Mouse (Mus musculus): ENCODE results near the gene Lin37. TPM values are rescaled to one million over a fixed set of nuclear protein-coding genes. Genes with fewer than 3 reads are reported as not detected.
A peak's percentile ranks its signal among the peaks of the same experiment; 100 is the strongest.

Lin37 gene
- polyA plus RNA-seq, 1 experiment from 2014 or later: 37.9 TPM

GRCm38 (mm10) chr7:30540572-30540971 is 19.1 kb downstream of the Lin37 start:
- Histone ChIP-seq H3K27me3 (no peaks in the 10 kb centered on the region), H3K27ac (no peak overlapping the region), H3K4me2 (no peak overlapping the region), H3K4me1 (peaks cover 2% of the 10 kb centered on the region), H3K4me3 (no peak overlapping the region), H3K36me3 (peaks cover 41% of the 10 kb centered on the region), H3K9ac (no peak overlapping the region; the same call in 1 of the 2 replicates), H3K9me3 (no peaks in the 10 kb centered on the region)
- no peak for ATAC-seq (ENCODE audit: insufficient number of reproducible peaks, low FRiP score, low TSS enrichment, low read depth)
- 82% methylated on average over 7 of the region's 7 CpGs for WGBS

- Histone ChIP-seq H3K36me3 (peaks cover 32% of the 10 kb centered on the region), H3K4me3 (peak within 1 kb of the TSS; percentile 78), H3K9me3 (no peaks in the 10 kb centered on the region), H3K9ac (peak within 1 kb of the TSS; percentile 69), H3K4me1 (peaks cover 24% of the 10 kb centered on the region), H3K27me3 (no peaks in the 10 kb centered on the region), H3K4me2 (peak within 1 kb of the TSS; percentile 87), H3K27ac (peak within 1 kb of the TSS; percentile 72; the same call in 1 of the 2 replicates)
- under 1% methylated on average over 49 of the region's 84 CpGs for WGBS
- peak; percentile 93 for ATAC-seq (ENCODE audit: insufficient number of reproducible peaks, low FRiP score, low TSS enrichment, low read depth)
Observed at GRCm38 (mm10) chr7:30534633-30535577, 24.7 kb downstream of the Lin37 start, which contains the start of gene Arhgap33. TSS of gene Arhgap33 (minus strand) at chr7:30535060.

GRCm38 (mm10) chr7:30533941-30534632 is 25.6 kb downstream of the Lin37 start:
- WGBS: 8% methylated on average over 20 of the region's 26 CpGs
- peaks cover 33% of the 10 kb centered on the region for H3K36me3 ChIP-seq

GRCm38 (mm10) chr7:30532931-30533330 is 26.7 kb downstream of the Lin37 start:
- WGBS: 51% methylated on average over 8 of the region's 8 CpGs

More at GRCm38 (mm10) chr7:30533941-30534632, 25.6 kb downstream of the Lin37 start:
- Histone ChIP-seq H3K4me2 (peak overlapping the region; percentile 87), H3K4me3 (peak overlapping the region; percentile 78), H3K27ac (no peak overlapping the region), H3K9ac (peak overlapping the region; percentile 69), H3K27me3 (no peaks in the 10 kb centered on the region), H3K9me3 (no peaks in the 10 kb centered on the region), H3K4me1 (peaks cover 24% of the 10 kb centered on the region)
- no peak; the same call in 1 of the 2 replicates for ATAC-seq (ENCODE audit: insufficient number of reproducible peaks, low FRiP score, low TSS enrichment, low read depth)

GRCm38 (mm10) chr7:30531291-30531815 is 28.3 kb downstream of the Lin37 start:
- Histone ChIP-seq H3K4me3 (no peak overlapping the region), H3K4me2 (no peak overlapping the region), H3K27me3 (no peaks in the 10 kb centered on the region), H3K4me1 (peaks cover 33% of the 10 kb centered on the region), H3K9ac (no peak overlapping the region), H3K9me3 (no peaks in the 10 kb centered on the region), H3K27ac (no peak overlapping the region), H3K36me3 (peaks cover 58% of the 10 kb centered on the region)
- no peak for ATAC-seq (ENCODE audit: insufficient number of reproducible peaks, low FRiP score, low TSS enrichment, low read depth)
- WGBS: 80% methylated on average over 9 of the region's 9 CpGs

More at GRCm38 (mm10) chr7:30532931-30533330, 26.7 kb downstream of the Lin37 start:
- H3K4me3 ChIP-seq: no peak overlapping the region
- H3K4me1 ChIP-seq: peaks cover 24% of the 10 kb centered on the region
- no peak overlapping the region for H3K27ac ChIP-seq
- H3K9me3 ChIP-seq: no peaks in the 10 kb centered on the region
- H3K4me2 ChIP-seq: no peak overlapping the region
- no peak for ATAC-seq (ENCODE audit: insufficient number of reproducible peaks, low FRiP score, low TSS enrichment, low read depth)
- no peaks in the 10 kb centered on the region for H3K27me3 ChIP-seq
- no peak overlapping the region for H3K9ac ChIP-seq
- peaks cover 44% of the 10 kb centered on the region for H3K36me3 ChIP-seq

- H3K27me3 ChIP-seq: no peaks in the 10 kb centered on the region
- 80% methylated on average over 14 of the region's 14 CpGs for WGBS
- no peaks in the 10 kb centered on the region for H3K9me3 ChIP-seq
- peaks cover 77% of the 10 kb centered on the region for H3K36me3 ChIP-seq
- no peak overlapping the region for H3K27ac ChIP-seq
- H3K4me2 ChIP-seq: no peak overlapping the region
- H3K4me3 ChIP-seq: 0 out of 2 replicates have a peak overlapping the region, but pooled peaks have one; percentile 20
- no peak for ATAC-seq (ENCODE audit: insufficient number of reproducible peaks, low FRiP score, low TSS enrichment, low read depth)
- peaks cover 15% of the 10 kb centered on the region for H3K4me1 ChIP-seq
- H3K9ac ChIP-seq: no peak overlapping the region
Observed at GRCm38 (mm10) chr7:30526981-30527380, 32.7 kb downstream of the Lin37 start.

- Histone ChIP-seq H3K27me3 (no peaks in the 10 kb centered on the region), H3K4me2 (peak overlapping the region; percentile 32), H3K9me3 (no peaks in the 10 kb centered on the region), H3K27ac (peak overlapping the region; percentile 71), H3K9ac (no peak overlapping the region), H3K36me3 (peaks cover 71% of the 10 kb centered on the region), H3K4me3 (peak overlapping the region; percentile 20), H3K4me1 (peaks cover 15% of the 10 kb centered on the region)
- ATAC-seq (ENCODE audit: insufficient number of reproducible peaks, low FRiP score, low TSS enrichment, low read depth): no peak
- 27% methylated on average over 17 of the region's 17 CpGs for WGBS
Observed at GRCm38 (mm10) chr7:30526399-30526798, 33.2 kb downstream of the Lin37 start.

- peaks cover 15% of the 10 kb centered on the region for H3K4me1 ChIP-seq
- peak overlapping the region; percentile 71 for H3K27ac ChIP-seq
- peak overlapping the region; percentile 32 for H3K4me2 ChIP-seq
- no peak overlapping the region for H3K9ac ChIP-seq
- H3K27me3 ChIP-seq: no peaks in the 10 kb centered on the region
- H3K9me3 ChIP-seq: no peaks in the 10 kb centered on the region
- H3K4me3 ChIP-seq: peak overlapping the region; percentile 20
- no peak for ATAC-seq (ENCODE audit: insufficient number of reproducible peaks, low FRiP score, low TSS enrichment, low read depth)
- H3K36me3 ChIP-seq: peaks cover 68% of the 10 kb centered on the region
- 24% methylated on average over 10 of the region's 10 CpGs for WGBS
Observed at GRCm38 (mm10) chr7:30525954-30526353, 33.7 kb downstream of the Lin37 start.

- WGBS: 81% methylated on average over 6 of the region's 6 CpGs
- no peak overlapping the region for H3K4me2 ChIP-seq
Observed at GRCm38 (mm10) chr7:30524487-30524886, 35.2 kb downstream of the Lin37 start.

GRCm38 (mm10) chr7:30522871-30523270 is 36.8 kb downstream of the Lin37 start:
- WGBS: 91% methylated on average over 10 of the region's 10 CpGs
- H3K4me2 ChIP-seq: no peak overlapping the region

More at GRCm38 (mm10) chr7:30524487-30524886, 35.2 kb downstream of the Lin37 start:
- H3K9ac ChIP-seq: no peak overlapping the region
- peaks cover 15% of the 10 kb centered on the region for H3K4me1 ChIP-seq
- no peaks in the 10 kb centered on the region for H3K9me3 ChIP-seq
- H3K27me3 ChIP-seq: no peaks in the 10 kb centered on the region
- H3K36me3 ChIP-seq: peaks cover 55% of the 10 kb centered on the region
- no peak for ATAC-seq (ENCODE audit: insufficient number of reproducible peaks, low FRiP score, low TSS enrichment, low read depth)
- no peak overlapping the region for H3K4me3 ChIP-seq
- no peak overlapping the region for H3K27ac ChIP-seq

GRCm38 (mm10) chr7:30520856-30521255 is 38.8 kb downstream of the Lin37 start:
- no peak for ATAC-seq (ENCODE audit: insufficient number of reproducible peaks, low FRiP score, low TSS enrichment, low read depth)
- no peak overlapping the region for H3K27ac ChIP-seq
- 81% methylated on average over 5 of the region's 5 CpGs for WGBS

More at GRCm38 (mm10) chr7:30522871-30523270, 36.8 kb downstream of the Lin37 start:
- Histone ChIP-seq H3K9me3 (no peaks in the 10 kb centered on the region), H3K27me3 (no peaks in the 10 kb centered on the region), H3K4me3 (no peak overlapping the region), H3K4me1 (peaks cover 15% of the 10 kb centered on the region), H3K36me3 (peaks cover 39% of the 10 kb centered on the region), H3K9ac (no peak overlapping the region), H3K27ac (no peak overlapping the region)
- ATAC-seq (ENCODE audit: insufficient number of reproducible peaks, low FRiP score, low TSS enrichment, low read depth): no peak

More at GRCm38 (mm10) chr7:30520856-30521255, 38.8 kb downstream of the Lin37 start:
- Histone ChIP-seq H3K9me3 (no peaks in the 10 kb centered on the region), H3K4me2 (no peak overlapping the region), H3K4me3 (no peak overlapping the region), H3K36me3 (peaks cover 22% of the 10 kb centered on the region), H3K4me1 (peaks cover 2% of the 10 kb centered on the region), H3K27me3 (no peaks in the 10 kb centered on the region), H3K9ac (no peak overlapping the region)

All from limb, embryonic 15.5 days (tissue).